Mouse (Mus musculus): ENCODE data around the gene Ffar2.

DNA sequence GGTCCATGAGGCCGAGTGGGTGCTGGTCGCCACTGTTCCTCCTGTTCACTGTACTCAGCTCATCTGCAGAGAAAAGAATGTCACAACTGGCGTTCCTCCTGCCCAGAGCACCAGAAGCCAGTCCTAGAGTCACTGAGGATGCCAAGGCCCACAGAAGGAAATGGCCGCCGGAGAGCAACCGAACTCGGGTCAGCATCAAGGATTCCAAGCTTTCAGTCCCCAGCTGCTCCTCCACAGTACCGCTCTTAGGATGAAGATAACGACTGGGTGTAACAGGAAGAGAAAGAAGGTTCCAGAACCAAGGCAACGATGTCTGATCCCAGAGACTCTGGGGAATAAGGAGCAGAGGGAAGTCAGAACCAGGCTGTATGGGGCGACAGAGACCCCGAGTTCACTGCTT, 37.9 kb upstream of the Ffar2 start, which contains the start of gene Ffar1:
- TF ChIP-seq GATA1 (IDR thresholded peaks at IDR 0.05; ENCODE audit: low read length) (no peak), TAL1 (IDR thresholded peaks at IDR 0.05; ENCODE audit: low read length) (no peak)
